Mouse (Mus musculus) G1E (cell line): Measurements from ENCODE around the gene 4930583I09Rik. TPM values are rescaled to one million over a fixed set of nuclear protein-coding genes. Genes with fewer than 3 reads are reported as not detected.

Experiments used
- ATAC-seq: 2 replicates; pipeline ENCODE4 v1.8.0; 2016; ENCODE audit warnings: mild to moderate bottlenecking; ENCODE audit not compliant: insufficient number of reproducible peaks, poor library complexity, low FRiP score, severe bottlenecking; ENCODE audit errors: extremely low read depth
- DNase-seq: peaks from one replicate; pipeline ENCODE4 v3.0.0; 2012; ENCODE audit warnings: low spot score
- H3K27me3 ChIP-seq: 2 replicates; pipeline ENCODE4 v1.6.1; 2012; ENCODE audit warnings: mild to moderate bottlenecking, low read length, inconsistent platforms; ENCODE audit not compliant: insufficient read depth
- H3K36me3 ChIP-seq: replicated peaks from 2 replicates; pipeline ENCODE3; 2012; ENCODE audit warnings: mild to moderate bottlenecking, inconsistent platforms
- H3K4me1 ChIP-seq: 2 replicates; pipeline ENCODE4 v1.6.1; 2012; ENCODE audit warnings: low read depth, low read length, inconsistent platforms, mixed read lengths; ENCODE audit not compliant: insufficient read depth
- H3K4me3 ChIP-seq: 2 replicates; pipeline ENCODE4 v1.5.1; 2012; ENCODE audit warnings: low read depth, mild to moderate bottlenecking, inconsistent platforms, low read length, moderate library complexity, mixed read lengths
- H3K9me3 ChIP-seq: replicated peaks from 2 replicates; pipeline ENCODE4 v1.6.1; 2012; ENCODE audit warnings: inconsistent platforms
- CTCF ChIP-seq: IDR thresholded peaks from 2 replicates; pipeline ENCODE4 v1.5.1; 2012; ENCODE audit warnings: low read depth, low read length, inconsistent platforms, mixed read lengths
- GATA1 ChIP-seq: IDR thresholded peaks from 2 replicates; pipeline ENCODE4 v1.6.1; 2012; ENCODE audit warnings: borderline replicate concordance, low read length, inconsistent platforms, mixed read lengths
- GATA2 ChIP-seq: IDR thresholded peaks from 2 replicates; pipeline ENCODE4 v1.6.1; 2012; ENCODE audit warnings: low read depth, low read length, inconsistent platforms, borderline replicate concordance
- POLR2AphosphoS5 ChIP-seq: IDR thresholded peaks from 2 replicates; pipeline ENCODE4 v1.6.1; 2012; ENCODE audit warnings: low read depth, low read length, inconsistent platforms; ENCODE audit not compliant: insufficient replicate concordance
- TAL1 ChIP-seq: conservative IDR thresholded peaks from 2 replicates; pipeline ENCODE4 v1.6.1; 2012; ENCODE audit warnings: low read depth, low read length, inconsistent platforms, mixed read lengths
- polyA plus RNA-seq: library from polyadenylated mRNA; stranded (reverse); fragments of >175 nt; gene quantifications from 2 replicates; pipeline ENCODE4 v1.2.3, GENCODE M21; 2012
- total RNA-seq, 2 experiments: library from RNA; stranded (forward) in 1 of 2; stranded (reverse) in 1 of 2; fragments of 200-1000 nt in 1 of 2; fragments of >200 nt in 1 of 2; fragmentation: Nextera tagmentation in 1 of 2; gene quantifications; 2 replicates each; pipeline ENCODE4 v1.2.3; 2014 to 2017

4930583I09Rik gene
- total and polyA plus RNA-seq, 3 experiments = not detected

- Histone ChIP-seq H3K4me1 (no peaks in the 10 kb centered on the region), H3K36me3 (no peaks in the 10 kb centered on the region), H3K9me3 (peaks cover 30% of the 10 kb centered on the region), H3K4me3 (no peak overlapping the region), H3K27me3 (no peaks in the 10 kb centered on the region)
- TF ChIP-seq CTCF = no peak
- TF ChIP-seq GATA1 = no peak
- TF ChIP-seq GATA2 = no peak
- TF ChIP-seq POLR2AphosphoS5 = no peak
- TF ChIP-seq TAL1 = no peak
- no peak for ATAC-seq
- no peak for DNase-seq
Measured at GRCm38 (mm10) chr17:64822561-64822960, 13.3 kb downstream of the 4930583I09Rik start.

- no peaks in the 10 kb centered on the region for H3K36me3 ChIP-seq
- H3K4me1 ChIP-seq = no peaks in the 10 kb centered on the region
- ATAC-seq (no peak), DNase-seq (no peak)
- H3K4me3 ChIP-seq = no peak overlapping the region
- peaks cover 32% of the 10 kb centered on the region for H3K9me3 ChIP-seq
- TF ChIP-seq GATA1 (no peak), CTCF (no peak), GATA2 (no peak), POLR2AphosphoS5 (no peak), TAL1 (no peak)
- no peaks in the 10 kb centered on the region for H3K27me3 ChIP-seq
Measured at GRCm38 (mm10) chr17:64820841-64821593, 14.9 kb downstream of the 4930583I09Rik start.

- no peak for ATAC-seq
- H3K4me3 ChIP-seq = no peak overlapping the region
- H3K27me3 ChIP-seq = no peaks in the 10 kb centered on the region
- H3K9me3 ChIP-seq = peaks cover 34% of the 10 kb centered on the region
- no peaks in the 10 kb centered on the region for H3K36me3 ChIP-seq
- no peak for TF ChIP-seq TAL1
- H3K4me1 ChIP-seq = no peaks in the 10 kb centered on the region
- no peak for DNase-seq
Measured at GRCm38 (mm10) chr17:64816298-64816697, 19.6 kb downstream of the 4930583I09Rik start.

DNA sequence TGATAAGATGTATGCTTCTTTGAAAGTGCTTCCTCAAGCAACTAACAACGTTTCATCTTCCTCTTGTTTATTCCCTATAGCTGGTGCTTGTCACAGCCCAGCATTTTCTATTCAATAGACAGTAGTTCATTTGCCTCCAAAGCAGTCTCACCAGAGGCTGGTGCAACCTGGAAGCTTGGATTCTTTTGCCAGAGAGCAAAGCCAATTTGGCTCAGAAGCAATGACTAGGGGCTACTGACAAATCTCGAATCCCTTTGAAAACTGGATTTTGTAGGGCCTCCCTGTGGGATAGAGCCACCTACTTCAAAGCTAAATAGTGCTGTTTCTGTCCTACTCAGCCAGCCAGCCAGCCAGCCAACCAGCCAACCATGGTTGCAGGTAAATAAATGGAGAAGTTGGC is 20.1 kb downstream of the 4930583I09Rik start:
- no peak for DNase-seq
- H3K27me3 ChIP-seq = no peaks in the 10 kb centered on the region
- peaks cover 32% of the 10 kb centered on the region for H3K9me3 ChIP-seq
- H3K4me3 ChIP-seq = no peak overlapping the region
- TF ChIP-seq TAL1 (no peak), POLR2AphosphoS5 (no peak), CTCF (no peak), GATA1 (no peak)
- H3K36me3 ChIP-seq = no peaks in the 10 kb centered on the region
- no peaks in the 10 kb centered on the region for H3K4me1 ChIP-seq
- no peak for ATAC-seq

DNA sequence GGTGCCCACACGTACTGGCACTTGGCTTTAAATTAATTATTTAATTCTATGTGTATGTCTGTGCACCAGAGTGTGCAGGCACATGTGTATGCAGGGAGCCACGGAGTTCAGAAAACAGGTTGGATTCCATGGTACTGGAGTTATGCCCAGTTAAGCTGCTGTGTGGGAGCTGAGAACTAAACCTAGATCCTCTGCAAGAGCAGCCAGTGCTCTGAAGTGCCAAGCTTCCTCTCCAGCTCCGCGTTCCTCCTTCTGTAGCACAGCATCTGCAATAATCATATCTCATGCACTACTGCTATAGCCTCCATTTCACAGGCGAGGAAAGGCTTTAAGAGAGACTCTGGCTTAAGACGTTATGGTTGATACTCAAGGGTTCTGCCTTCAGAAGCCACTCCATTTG is 22.3 kb downstream of the 4930583I09Rik start:
- TF ChIP-seq POLR2AphosphoS5 (no peak), TAL1 (no peak), GATA1 (no peak), GATA2 (no peak), CTCF (no peak)
- DNase-seq (no peak), ATAC-seq (no peak)
- H3K4me1 ChIP-seq = no peaks in the 10 kb centered on the region
- peaks cover 29% of the 10 kb centered on the region for H3K9me3 ChIP-seq
- H3K27me3 ChIP-seq = no peaks in the 10 kb centered on the region
- H3K4me3 ChIP-seq = no peak overlapping the region
- H3K36me3 ChIP-seq = no peaks in the 10 kb centered on the region

DNA sequence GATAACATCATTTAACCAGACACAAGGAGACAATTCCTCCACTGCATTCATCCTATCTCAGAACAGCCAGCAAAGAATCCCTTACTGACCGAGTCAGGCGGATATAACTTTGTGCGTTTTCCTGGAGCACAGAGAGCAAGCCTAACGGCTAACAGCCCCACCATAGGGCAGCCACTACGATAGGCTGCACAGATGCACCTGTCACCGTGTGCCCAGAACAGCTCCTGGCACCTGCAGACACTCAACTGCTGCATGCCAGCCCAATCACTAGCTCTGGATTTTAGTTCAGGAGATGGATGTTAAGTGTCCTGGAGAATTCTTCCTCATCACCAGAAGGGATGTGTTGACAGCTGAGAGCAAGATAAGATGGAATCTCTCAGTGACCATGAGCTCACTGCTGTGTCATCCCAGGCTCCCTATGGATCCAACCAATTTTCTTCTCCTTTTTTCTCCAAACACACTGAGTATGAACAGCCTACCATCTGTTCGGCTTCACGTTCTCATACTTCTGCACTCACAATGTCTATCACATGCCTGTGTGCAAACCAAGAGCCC is 29.8 kb downstream of the 4930583I09Rik start:
- Histone ChIP-seq H3K4me3 (no peak overlapping the region), H3K4me1 (no peaks in the 10 kb centered on the region), H3K27me3 (no peaks in the 10 kb centered on the region), H3K36me3 (no peaks in the 10 kb centered on the region), H3K9me3 (peaks cover 45% of the 10 kb centered on the region)
- no peak for DNase-seq
- TF ChIP-seq POLR2AphosphoS5 (no peak), GATA2 (no peak), TAL1 (no peak), GATA1 (no peak), CTCF (no peak)
- no peak for ATAC-seq
